Mouse (Mus musculus): ENCODE measurements around the gene AC129217.1. TPM values are rescaled to one million over a fixed set of nuclear protein-coding genes. Genes with fewer than 3 reads are reported as not detected.
A peak's percentile ranks its signal among the peaks of the same experiment; 100 is the strongest.

Gene AC129217.1
- polyA plus RNA-seq, 1 experiment from 2014 or later = 0.43 TPM

DNA sequence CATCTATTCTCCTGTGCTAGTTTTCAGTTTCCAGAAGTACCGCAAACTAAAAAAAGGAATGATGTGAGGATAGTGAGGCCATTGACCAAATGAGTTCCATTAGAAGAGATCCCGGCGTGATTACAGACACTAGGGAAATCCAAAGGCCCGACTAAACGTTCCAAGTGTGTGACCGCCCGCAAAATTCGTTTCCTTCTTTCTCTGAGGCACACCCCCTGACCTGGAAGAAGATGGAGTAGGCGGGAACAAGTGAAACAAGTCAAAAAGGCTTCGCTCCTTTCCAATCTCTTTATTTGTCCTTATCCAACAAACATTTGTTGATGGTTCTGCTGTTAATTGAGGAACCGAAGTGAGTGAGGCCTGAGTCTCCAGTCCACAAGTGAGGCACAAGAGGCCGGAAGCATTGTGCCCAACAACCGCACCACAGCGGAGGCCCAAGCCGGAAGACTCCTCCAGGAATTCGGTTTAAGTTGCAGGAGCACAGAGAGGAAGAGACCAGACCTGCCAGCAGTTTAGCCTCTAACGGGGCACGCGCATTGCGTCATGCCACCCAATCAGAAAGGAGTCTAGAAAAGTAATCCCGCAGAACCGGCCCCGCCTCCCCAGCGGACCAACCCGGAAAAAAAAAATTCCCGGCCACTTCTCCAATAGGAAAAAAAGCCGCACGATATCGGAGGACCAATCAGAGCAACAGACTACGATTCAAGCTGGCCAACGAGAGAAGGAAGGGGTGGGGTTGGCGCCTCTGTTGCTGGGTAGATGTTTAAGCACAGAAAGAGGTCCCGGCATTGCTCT is 10.6 kb upstream of the AC129217.1 start, which contains the start of gene Ttc9c:
Ttc9c (minus strand) TSS at position 533 of the 795 bp plus-strand sequence.
- Histone ChIP-seq H3K27me3 (ENCODE audit: control insufficient read depth, insufficient read depth, low read length) (no peaks in the 10 kb centered on the region), H3K27ac (replicated peaks in 1 of 2; ENCODE audit: control insufficient read depth in 1 of 2, insufficient read depth in 1 of 2, low read depth in 2 of 2, low read length in 2 of 2) (peak within 1 kb of the TSS; percentile 98 to 100), H3K36me3 (ENCODE audit: control insufficient read depth, insufficient read depth, low read length) (peaks cover 46% of the 10 kb centered on the region), H3K9me3 (ENCODE audit: control insufficient read depth, low read length) (no peaks in the 10 kb centered on the region), H3K4me2 (ENCODE audit: low read length) (peak within 1 kb of the TSS; percentile 98), H3K4me3 (ENCODE audit: control insufficient read depth in 1 of 2, insufficient read depth in 1 of 2, low read depth in 1 of 2, low read length in 2 of 2) (peak within 1 kb of the TSS; percentile 90 to 96), H3K9ac (ENCODE audit: low read length) (peak within 1 kb of the TSS; percentile 98), H3K4me1 (ENCODE audit: control insufficient read depth in 2 of 2, insufficient read depth in 2 of 2, low read length in 2 of 2) (peaks cover 7 to 34% of the 10 kb centered on the region in 2 experiments)
- WGBS = 1% methylated on average over 33 of the region's 33 CpGs
- peak; percentile 85 for ATAC-seq (ENCODE audit: insufficient number of reproducible peaks, insufficient read depth, low FRiP score, low read depth)

DNA sequence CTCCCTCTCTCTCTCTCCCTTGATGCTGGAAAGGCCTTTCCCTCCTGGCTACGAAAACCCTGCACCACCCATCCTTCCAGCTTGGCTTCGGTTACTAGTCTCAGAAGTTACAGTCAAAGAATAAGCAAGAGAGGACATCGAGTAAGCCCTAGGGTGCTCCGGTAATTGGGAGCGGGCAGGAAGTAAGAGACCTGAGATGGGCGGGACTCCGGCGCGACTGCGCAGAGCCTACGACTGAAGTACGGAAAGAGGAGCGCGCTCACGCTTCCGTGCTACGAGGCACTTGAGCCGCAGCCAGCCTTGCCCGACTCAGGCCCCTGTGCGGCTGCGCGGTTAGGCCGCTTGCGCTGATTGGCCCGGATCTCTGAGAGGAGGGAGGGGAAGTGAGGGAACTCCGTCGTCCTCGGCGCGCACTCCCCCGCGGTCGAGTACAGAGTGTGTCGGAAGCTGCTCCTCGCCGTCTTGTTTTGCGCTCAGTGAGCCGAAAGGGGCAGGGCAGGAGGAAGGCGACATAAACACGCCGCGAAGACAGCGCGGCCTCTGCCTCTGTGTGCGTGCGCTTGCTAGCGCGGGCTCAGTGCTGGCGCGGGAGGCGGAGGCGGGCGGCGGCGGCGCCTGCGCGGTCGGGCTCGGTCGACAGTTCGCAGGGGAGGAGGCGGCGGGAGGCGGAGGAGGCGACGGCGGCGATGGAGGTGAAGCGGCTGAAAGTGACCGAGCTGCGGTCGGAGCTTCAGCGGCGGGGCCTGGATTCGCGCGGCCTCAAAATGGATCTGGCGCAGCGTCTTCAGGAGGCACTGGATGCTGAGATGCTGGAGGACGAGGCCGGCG is 9.8 kb upstream of the AC129217.1 start, which contains the start of gene Hnrnpul2:
Hnrnpul2 (plus strand) TSS at position 415 of the 828 bp plus-strand sequence.
- Histone ChIP-seq H3K9ac (ENCODE audit: low read length) (peak within 1 kb of the TSS; percentile 98), H3K4me1 (ENCODE audit: control insufficient read depth in 2 of 2, insufficient read depth in 2 of 2, low read length in 2 of 2) (peaks cover 7 to 34% of the 10 kb centered on the region in 2 experiments), H3K27ac (replicated peaks in 1 of 2; ENCODE audit: control insufficient read depth in 1 of 2, insufficient read depth in 1 of 2, low read depth in 2 of 2, low read length in 2 of 2) (peak within 1 kb of the TSS; percentile 98 to 100), H3K36me3 (ENCODE audit: control insufficient read depth, insufficient read depth, low read length) (peaks cover 47% of the 10 kb centered on the region), H3K4me2 (ENCODE audit: low read length) (peak within 1 kb of the TSS; percentile 98), H3K4me3 (ENCODE audit: control insufficient read depth in 1 of 2, insufficient read depth in 1 of 2, low read depth in 1 of 2, low read length in 2 of 2) (peak within 1 kb of the TSS; percentile 90 to 96), H3K9me3 (ENCODE audit: control insufficient read depth, low read length) (no peaks in the 10 kb centered on the region), H3K27me3 (ENCODE audit: control insufficient read depth, insufficient read depth, low read length) (no peaks in the 10 kb centered on the region)
- peak; percentile 95 for ATAC-seq (ENCODE audit: insufficient number of reproducible peaks, insufficient read depth, low FRiP score, low read depth)
- WGBS = under 1% methylated on average over 81 of the region's 83 CpGs

DNA sequence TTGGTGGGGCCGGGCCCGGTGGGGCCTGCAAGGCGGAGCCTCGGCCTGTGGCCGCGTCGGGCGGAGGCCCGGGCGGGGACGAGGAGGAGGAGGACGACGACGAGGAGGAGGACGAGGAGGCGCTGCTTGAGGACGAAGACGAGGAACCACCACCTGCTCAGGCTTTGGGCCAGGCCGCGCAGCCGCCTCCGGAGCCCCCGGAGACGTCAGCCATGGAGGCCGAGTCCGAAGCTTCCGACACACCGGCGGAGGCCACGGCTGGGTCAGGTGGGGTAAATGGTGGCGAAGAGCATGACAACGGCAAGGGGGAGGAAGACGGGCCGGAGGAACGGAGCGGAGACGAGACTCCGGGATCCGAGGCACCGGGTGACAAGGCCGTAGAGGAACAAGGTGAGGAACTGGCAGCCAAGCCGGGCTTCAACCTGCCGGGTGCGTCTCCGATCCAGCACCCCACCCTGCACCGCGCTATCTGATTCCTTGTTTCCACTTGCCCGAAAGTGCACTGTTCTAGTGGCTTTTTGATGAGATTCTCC is 9.1 kb upstream of the AC129217.1 start:
- H3K36me3 ChIP-seq (ENCODE audit: control insufficient read depth, insufficient read depth, low read length) = peaks cover 47% of the 10 kb centered on the region
- H3K4me1 ChIP-seq (ENCODE audit: control insufficient read depth in 2 of 2, insufficient read depth in 2 of 2, low read length in 2 of 2) = peaks cover 7 to 34% of the 10 kb centered on the region in 2 experiments
- peak overlapping the region; percentile 90 to 96 for H3K4me3 ChIP-seq (ENCODE audit: control insufficient read depth in 1 of 2, insufficient read depth in 1 of 2, low read depth in 1 of 2, low read length in 2 of 2)
- WGBS = under 1% methylated on average over 48 of the region's 48 CpGs
- H3K27me3 ChIP-seq (ENCODE audit: control insufficient read depth, insufficient read depth, low read length) = no peaks in the 10 kb centered on the region
- H3K9me3 ChIP-seq (ENCODE audit: control insufficient read depth, low read length) = no peaks in the 10 kb centered on the region
- peak overlapping the region; percentile 98 to 100 for H3K27ac ChIP-seq (replicated peaks in 1 of 2; ENCODE audit: control insufficient read depth in 1 of 2, insufficient read depth in 1 of 2, low read depth in 2 of 2, low read length in 2 of 2)
- peak overlapping the region; percentile 98 for H3K9ac ChIP-seq (ENCODE audit: low read length)
- ATAC-seq (ENCODE audit: insufficient number of reproducible peaks, insufficient read depth, low FRiP score, low read depth) = 0 out of 2 replicates have a peak, but pooled peaks have one; percentile 7
- peak overlapping the region; percentile 97 for H3K4me2 ChIP-seq (ENCODE audit: low read length)

DNA sequence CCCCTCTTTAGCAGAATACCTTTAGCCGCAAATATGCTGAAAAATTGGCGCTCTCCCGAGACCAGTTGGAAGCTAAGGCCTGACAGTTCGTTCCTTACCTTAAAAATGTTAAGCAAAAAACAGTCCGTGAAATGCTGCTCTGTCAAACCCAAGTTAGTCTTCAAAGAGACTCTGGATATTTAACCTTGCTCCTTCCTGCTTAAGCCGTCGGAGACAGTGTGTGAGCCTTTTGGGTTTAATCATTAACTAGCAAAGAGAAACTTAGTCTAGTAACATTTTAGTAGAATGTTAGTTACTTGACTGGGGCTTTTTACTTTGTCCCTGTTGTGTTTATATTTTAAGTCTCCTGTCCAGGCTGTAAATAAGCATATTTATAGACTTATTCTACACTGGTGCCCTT is 8.4 kb upstream of the AC129217.1 start:
- peaks cover 7 to 34% of the 10 kb centered on the region in 2 experiments for H3K4me1 ChIP-seq (ENCODE audit: control insufficient read depth in 2 of 2, insufficient read depth in 2 of 2, low read length in 2 of 2)
- under 1% methylated on average over 7 of the region's 7 CpGs for WGBS
- H3K4me2 ChIP-seq (ENCODE audit: low read length) = peak overlapping the region; percentile 97
- H3K27ac ChIP-seq (replicated peaks in 1 of 2; ENCODE audit: control insufficient read depth in 1 of 2, insufficient read depth in 1 of 2, low read depth in 2 of 2, low read length in 2 of 2) = peak overlapping the region; percentile 98 to 100; a peak in 2 of 4 replicates
- ATAC-seq (ENCODE audit: insufficient number of reproducible peaks, insufficient read depth, low FRiP score, low read depth) = no peak
- H3K9me3 ChIP-seq (ENCODE audit: control insufficient read depth, low read length) = no peaks in the 10 kb centered on the region
- peak overlapping the region; percentile 90 to 96 for H3K4me3 ChIP-seq (ENCODE audit: control insufficient read depth in 1 of 2, insufficient read depth in 1 of 2, low read depth in 1 of 2, low read length in 2 of 2)
- peak overlapping the region; percentile 98 for H3K9ac ChIP-seq (ENCODE audit: low read length)
- H3K27me3 ChIP-seq (ENCODE audit: control insufficient read depth, insufficient read depth, low read length) = no peaks in the 10 kb centered on the region
- H3K36me3 ChIP-seq (ENCODE audit: control insufficient read depth, insufficient read depth, low read length) = peaks cover 47% of the 10 kb centered on the region

DNA sequence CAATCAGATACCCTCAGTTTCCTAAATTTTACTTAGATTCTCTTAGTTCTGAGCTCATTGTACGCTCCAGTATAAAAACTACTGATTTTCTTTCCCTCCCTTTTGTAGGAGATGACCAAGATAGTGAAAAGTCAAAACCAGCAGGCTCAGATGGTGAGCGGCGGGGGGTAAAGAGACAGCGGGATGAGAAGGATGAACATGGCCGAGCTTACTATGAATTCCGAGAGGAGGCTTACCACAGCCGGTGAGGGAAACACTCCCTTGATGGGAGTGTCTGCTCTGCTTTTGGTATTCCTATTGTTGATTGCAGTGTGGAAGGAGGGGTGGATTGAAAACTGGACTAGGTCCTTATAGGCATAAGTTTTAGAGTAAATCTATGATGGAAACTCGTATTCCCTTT is 6.9 kb upstream of the AC129217.1 start:
- whole genome bisulfite sequencing = 69% methylated on average over 8 of the region's 8 CpGs
- peaks cover 55% of the 10 kb centered on the region for H3K36me3 ChIP-seq (ENCODE audit: control insufficient read depth, insufficient read depth, low read length)
- H3K4me2 ChIP-seq (ENCODE audit: low read length) = peak overlapping the region; percentile 97
- H3K9ac ChIP-seq (ENCODE audit: low read length) = peak overlapping the region; percentile 98; the same call in 1 of the 2 replicates
- no peak for ATAC-seq (ENCODE audit: insufficient number of reproducible peaks, insufficient read depth, low FRiP score, low read depth)
- peak overlapping the region; percentile 20 to 96 for H3K4me3 ChIP-seq (ENCODE audit: control insufficient read depth in 1 of 2, insufficient read depth in 1 of 2, low read depth in 1 of 2, low read length in 2 of 2)
- no peaks in the 10 kb centered on the region for H3K27me3 ChIP-seq (ENCODE audit: control insufficient read depth, insufficient read depth, low read length)
- no peak overlapping the region for H3K27ac ChIP-seq (replicated peaks in 1 of 2; ENCODE audit: control insufficient read depth in 1 of 2, insufficient read depth in 1 of 2, low read depth in 2 of 2, low read length in 2 of 2)
- H3K4me1 ChIP-seq (ENCODE audit: control insufficient read depth in 2 of 2, insufficient read depth in 2 of 2, low read length in 2 of 2) = peaks cover 4 to 21% of the 10 kb centered on the region in 2 experiments; a peak in 3 of 4 replicates
- no peaks in the 10 kb centered on the region for H3K9me3 ChIP-seq (ENCODE audit: control insufficient read depth, low read length)

DNA sequence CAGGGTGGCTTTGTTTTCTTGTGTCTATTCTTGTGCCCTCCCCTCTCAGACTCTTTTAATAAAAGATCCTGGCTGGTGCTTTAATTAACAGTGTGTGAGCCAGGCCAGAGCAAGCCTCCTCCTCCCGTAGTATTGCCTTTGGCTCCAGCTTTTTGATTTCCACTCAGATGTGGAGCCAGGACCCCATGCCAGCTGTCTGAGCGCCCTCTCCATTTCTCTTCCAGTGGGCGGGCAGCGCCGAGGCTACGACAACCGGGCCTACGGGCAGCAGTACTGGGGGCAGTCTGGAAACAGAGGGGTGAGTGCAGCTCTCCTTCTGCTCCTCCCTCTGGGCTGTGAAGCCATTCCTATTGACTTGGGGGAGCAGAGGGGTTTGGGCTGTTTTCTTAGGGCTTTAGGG is 1.1 kb downstream of the AC129217.1 start:
- no peaks in the 10 kb centered on the region for H3K9me3 ChIP-seq (ENCODE audit: control insufficient read depth, low read length)
- no peak overlapping the region for H3K4me3 ChIP-seq (ENCODE audit: control insufficient read depth in 1 of 2, insufficient read depth in 1 of 2, low read depth in 1 of 2, low read length in 2 of 2)
- ATAC-seq (ENCODE audit: insufficient number of reproducible peaks, insufficient read depth, low FRiP score, low read depth) = no peak
- peaks cover 99% of the 10 kb centered on the region for H3K36me3 ChIP-seq (ENCODE audit: control insufficient read depth, insufficient read depth, low read length)
- no peaks in the 10 kb centered on the region for H3K4me1 ChIP-seq (ENCODE audit: control insufficient read depth in 2 of 2, insufficient read depth in 2 of 2, low read length in 2 of 2)
- H3K9ac ChIP-seq (ENCODE audit: low read length) = no peak overlapping the region
- no peaks in the 10 kb centered on the region for H3K27me3 ChIP-seq (ENCODE audit: control insufficient read depth, insufficient read depth, low read length)
- no peak overlapping the region for H3K27ac ChIP-seq (replicated peaks in 1 of 2; ENCODE audit: control insufficient read depth in 1 of 2, insufficient read depth in 1 of 2, low read depth in 2 of 2, low read length in 2 of 2)
- H3K4me2 ChIP-seq (ENCODE audit: low read length) = no peak overlapping the region
- 95% methylated on average over 8 of the region's 8 CpGs for WGBS

DNA sequence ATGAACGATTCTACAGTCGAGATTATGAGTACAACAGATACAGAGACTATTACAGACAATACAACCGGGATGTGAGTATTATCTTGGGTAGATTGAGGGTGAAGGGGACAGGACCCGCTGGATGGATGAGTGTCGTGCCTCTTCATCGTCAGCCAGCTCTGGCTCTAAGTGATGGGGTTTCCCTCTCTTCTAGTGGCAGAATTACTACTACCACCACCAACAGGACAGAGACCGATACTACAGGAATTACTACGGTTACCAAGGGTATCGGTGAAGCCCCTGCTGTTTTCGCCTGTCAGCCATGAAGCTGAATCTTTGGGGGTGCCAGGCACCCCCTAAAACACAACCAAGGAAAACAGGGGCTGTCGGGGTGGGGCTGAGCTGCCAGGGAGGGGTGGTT is 1.7 kb downstream of the AC129217.1 start:
- Histone ChIP-seq H3K9ac (ENCODE audit: low read length) (no peak overlapping the region), H3K4me2 (ENCODE audit: low read length) (no peak overlapping the region), H3K27ac (replicated peaks in 1 of 2; ENCODE audit: control insufficient read depth in 1 of 2, insufficient read depth in 1 of 2, low read depth in 2 of 2, low read length in 2 of 2) (no peak overlapping the region), H3K9me3 (ENCODE audit: control insufficient read depth, low read length) (no peaks in the 10 kb centered on the region), H3K36me3 (ENCODE audit: control insufficient read depth, insufficient read depth, low read length) (peaks cover 99% of the 10 kb centered on the region), H3K27me3 (ENCODE audit: control insufficient read depth, insufficient read depth, low read length) (no peaks in the 10 kb centered on the region), H3K4me3 (ENCODE audit: control insufficient read depth in 1 of 2, insufficient read depth in 1 of 2, low read depth in 1 of 2, low read length in 2 of 2) (no peak overlapping the region), H3K4me1 (ENCODE audit: control insufficient read depth in 2 of 2, insufficient read depth in 2 of 2, low read length in 2 of 2) (no peaks in the 10 kb centered on the region)
- 76% methylated on average over 11 of the region's 11 CpGs for WGBS
- ATAC-seq (ENCODE audit: insufficient number of reproducible peaks, insufficient read depth, low FRiP score, low read depth) = no peak

Data from heart, embryonic 14.5 days (tissue).